Mouse (Mus musculus) thymus, postnatal 36 days (tissue): ENCODE data around the gene Vcam1.

Experiments used
- DNase-seq, 2 experiments: peaks; one replicate each; pipeline ENCODE4 v3.0.0; 2022; ENCODE audit warnings: mixed read lengths in 2 of 2

Vcam1 gene

DNA sequence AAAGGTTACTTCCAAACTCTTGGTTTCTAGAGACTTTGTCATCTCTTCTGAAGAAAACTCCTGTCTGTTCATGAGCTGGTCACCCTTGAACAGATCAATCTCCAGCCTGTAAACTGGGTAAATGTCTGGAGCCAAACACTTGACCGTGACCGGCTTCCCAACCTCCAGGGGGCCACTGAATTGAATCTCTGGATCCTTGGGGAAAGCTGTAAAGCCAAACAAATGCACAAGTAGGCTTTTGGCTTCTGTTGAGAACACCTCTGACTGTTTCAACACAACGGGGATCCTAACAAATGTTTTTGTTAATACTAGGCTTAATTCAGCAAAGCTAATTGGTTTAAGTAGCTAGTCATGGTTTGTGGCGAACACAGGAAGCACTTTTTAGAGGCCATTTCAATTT lies 3.4 kb downstream of the Vcam1 start:
- DNase-seq, result no peak

DNA sequence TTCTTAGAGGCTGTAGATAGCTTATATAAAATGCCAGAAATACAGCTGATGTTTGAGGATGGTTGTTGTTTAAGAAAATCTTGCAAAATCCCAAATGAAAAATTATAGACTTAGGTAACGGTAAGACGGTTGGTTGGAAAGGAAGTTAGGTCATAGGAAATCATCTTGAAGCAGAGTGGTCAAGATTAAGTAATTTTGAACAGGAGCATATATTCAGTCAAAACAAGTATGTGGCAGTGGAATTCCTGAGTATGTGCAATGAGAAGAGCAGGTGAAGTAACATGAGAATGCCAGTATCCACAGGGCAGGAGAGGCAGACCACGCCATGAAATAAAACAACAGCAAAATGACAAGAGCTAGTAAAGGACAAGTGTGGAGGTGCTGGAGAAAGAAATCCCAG lies 5.7 kb downstream of the Vcam1 start:
- no peak for DNase-seq

GRCm38 (mm10) chr3:116122696-116123095 lies 6.8 kb downstream of the Vcam1 start:
- no peak for DNase-seq

GRCm38 (mm10) chr3:116121026-116121425 lies 8.5 kb downstream of the Vcam1 start:
- DNase-seq, result no peak

GRCm38 (mm10) chr3:116120391-116120790 lies 9.1 kb downstream of the Vcam1 start:
- DNase-seq, result no peak

GRCm38 (mm10) chr3:116119162-116119561 lies 10.3 kb downstream of the Vcam1 start:
- DNase-seq, result no peak

DNA sequence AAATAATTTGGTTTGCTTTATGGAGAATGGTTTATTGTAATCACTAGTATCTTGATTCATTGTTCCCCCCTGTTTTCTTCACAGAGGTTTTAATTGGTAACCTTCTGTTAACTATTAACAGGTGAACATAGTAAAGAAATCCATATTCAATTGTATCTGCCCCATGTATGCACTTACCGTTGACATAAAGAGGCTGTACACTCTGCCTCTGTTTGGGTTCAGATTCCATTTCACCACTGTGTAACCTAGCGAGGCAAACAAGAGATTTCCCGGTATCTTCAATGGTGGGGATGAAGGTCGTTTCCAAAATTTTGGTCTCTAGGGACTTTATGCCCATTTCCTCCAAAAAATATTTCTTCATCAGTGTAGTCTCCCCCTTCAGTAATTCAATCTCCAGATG lies 12.4 kb downstream of the Vcam1 start:
- no peak for DNase-seq

DNA sequence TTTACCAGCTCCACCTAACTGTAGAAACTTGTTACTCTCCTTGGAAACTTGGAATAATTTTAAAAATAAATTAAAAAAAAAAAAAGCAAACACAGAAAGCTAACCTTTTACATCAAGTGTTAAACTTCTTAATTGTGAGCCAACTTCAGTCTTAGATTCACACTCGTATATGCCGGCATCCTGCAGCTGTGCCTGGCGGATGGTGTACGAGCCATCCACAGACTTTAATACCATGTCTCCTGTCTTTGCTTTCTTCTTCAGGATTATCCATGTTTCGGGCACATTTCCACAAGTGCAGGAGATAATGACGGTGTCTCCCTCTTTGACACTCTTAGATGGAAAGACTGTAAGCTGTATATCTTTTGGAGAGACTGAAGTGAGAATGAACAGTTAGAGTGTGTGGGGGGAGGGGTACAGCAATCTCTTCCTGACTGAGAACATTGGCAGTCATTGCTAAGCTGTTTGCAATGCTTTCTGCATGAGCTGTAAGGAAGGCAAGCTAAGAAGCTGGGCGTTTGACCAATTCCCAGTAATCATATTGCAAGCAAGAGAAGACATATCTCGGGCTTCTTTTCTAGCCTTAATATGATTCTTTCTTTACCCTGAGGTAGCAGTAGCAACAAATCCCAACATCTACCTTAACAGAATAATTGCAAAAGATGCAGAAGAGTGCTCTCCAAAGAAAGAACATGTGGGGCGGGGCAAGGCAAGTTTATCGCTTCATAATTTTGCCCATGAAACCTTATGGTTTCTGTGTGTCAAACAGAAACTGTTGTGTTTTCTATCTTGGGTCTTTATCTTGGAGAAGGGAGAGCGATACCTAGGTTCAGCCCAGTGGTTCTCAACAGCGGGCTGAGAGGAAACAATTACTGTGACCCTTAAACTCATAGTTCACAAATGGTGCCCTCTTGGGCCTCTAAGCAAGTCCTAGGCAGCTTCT lies 15.0 kb downstream of the Vcam1 start:
- DNase-seq, result no peak

DNA sequence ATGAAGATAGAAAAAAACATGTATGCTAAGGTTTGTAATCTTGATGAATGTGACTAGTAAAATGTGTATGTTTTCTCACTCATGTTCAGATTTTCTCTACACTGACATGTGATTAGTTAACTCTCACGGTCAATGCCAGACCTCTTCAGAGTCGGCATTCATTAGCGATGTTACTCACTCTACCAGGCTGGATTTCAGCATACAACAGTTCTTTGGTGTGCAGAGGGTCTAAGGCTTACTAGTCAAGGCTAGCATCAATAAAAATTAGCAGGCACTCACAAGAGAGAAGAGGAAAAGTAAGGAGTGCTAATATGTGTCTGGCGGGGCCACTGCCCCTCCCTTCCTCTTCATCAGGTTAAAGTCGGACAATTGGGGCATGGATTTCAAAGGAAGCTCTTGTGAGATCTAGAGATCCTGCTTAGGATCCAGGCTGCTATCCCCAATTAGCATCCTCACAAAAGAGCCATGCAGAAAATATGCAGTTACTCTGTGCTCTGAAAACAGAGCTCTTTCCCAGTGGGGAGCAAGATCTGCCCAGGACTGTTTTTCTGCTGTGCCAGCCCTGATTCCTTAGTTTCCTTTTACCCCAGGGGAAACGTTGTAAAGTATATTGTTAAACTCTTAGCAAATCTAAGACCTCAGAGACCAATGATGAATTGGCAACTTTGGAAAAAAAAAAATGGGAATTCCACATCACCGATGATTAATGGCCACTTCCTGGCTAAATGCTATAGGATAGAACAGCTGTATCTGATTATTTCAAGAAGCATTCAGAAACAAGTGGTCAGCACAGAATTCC lies 15.8 kb downstream of the Vcam1 start:
- DNase-seq, result no peak

DNA sequence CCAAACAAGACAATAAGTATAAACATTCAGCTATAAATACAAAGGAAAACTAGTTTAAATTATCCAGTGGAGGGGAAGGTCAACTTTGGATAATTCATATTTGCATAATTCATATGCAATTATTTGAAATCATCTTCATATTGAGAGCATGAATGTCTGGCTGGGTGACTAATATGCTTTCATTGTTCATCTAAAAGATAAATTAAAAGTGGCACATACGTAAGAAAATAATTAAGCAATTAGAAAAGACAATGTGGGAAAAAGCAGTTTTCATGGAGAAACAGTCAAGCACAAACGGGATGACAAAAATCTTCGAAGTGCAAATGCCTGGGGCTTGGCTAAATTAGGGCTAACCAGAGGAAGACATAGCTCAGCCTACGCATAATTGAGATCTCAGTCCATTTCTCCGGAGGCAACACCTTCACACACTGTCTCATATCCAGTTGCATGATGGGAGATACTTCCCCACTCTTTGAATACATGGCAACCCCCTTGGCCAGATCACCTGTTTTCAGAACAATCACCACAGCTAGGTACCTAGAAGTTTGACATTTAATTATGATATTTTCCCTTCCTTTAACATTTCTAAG lies 16.6 kb downstream of the Vcam1 start:
- no peak for DNase-seq

DNA sequence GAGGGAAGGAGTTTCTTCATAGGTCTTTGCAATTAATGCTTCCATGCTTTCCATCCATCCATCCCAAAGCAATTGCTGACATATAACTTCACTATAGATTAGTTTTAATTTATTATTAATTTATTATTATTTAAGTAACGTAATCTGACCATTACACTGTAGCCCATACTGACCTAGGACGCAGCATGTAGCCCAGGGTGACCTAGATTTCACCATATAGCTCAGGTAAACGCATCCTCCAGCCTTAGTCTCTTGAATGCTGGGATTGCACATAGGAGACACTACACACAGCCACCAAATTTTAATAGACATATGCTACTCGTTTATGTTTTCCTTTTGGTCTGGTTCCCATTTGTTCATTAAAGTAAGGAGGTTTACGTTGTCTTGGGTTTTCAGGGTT lies 23.8 kb downstream of the Vcam1 start:
- no peak for DNase-seq

- DNase-seq, result no peak
Observed at GRCm38 (mm10) chr3:116104866-116105647, 24.4 kb downstream of the Vcam1 start.

DNA sequence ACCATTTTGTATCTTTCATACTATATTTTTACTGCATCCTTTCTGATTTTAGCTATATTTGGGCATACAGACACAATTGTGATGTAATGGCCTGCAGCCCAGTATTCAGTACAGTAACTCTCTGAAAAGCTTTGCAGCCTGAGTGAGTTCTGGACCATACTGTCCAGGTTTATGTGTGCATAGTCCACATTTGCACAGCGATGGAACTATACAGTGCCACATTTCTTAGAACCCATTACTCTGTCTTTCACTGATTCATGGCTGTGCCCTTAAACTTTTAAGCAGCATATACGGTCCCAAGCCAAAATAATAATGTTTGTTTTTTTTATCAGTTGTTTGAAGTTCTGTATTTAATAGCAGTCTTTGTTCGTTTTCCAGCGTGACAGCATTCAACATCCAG lies 25.2 kb downstream of the Vcam1 start:
- no peak for DNase-seq

GRCm38 (mm10) chr3:116100850-116101249 lies 28.6 kb downstream of the Vcam1 start:
- no peak for DNase-seq

DNA sequence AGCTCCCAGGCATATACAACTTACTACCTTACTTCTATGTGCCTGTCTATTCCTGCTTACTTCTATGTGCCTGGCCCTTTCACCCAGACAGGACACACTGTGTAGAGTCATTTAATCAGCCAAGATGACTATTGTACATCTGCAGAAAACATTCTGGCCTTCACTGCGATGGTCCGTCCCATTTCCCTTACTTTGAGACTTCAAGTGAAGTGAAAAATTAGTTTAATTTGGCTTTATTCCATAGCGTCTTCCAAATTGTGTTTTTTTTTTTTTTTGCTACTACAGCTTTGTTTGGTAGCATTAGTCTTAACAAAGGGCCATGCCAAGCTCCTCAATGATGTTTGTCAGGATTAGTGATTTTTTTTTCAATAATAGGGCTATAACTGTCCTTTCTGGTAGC lies 33.6 kb downstream of the Vcam1 start:
- no peak for DNase-seq

DNA sequence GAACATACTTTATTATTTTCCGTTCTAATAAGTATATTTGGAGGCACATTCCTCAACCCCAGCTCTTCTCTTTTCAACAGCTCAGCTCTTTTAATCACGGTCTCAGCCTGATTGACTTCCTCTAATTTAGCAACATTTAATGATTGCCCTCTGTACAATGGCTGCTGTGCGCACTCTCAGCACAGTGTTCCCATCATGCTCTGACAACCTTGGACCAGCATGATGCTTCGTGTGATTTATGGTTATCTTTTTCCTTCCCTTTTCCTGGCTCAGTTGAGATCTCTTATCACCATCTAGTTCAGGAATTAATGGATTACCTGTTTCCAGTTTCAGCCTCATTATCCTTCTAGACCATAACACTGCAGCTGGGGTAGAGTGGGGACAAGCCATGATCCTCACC lies 34.2 kb downstream of the Vcam1 start:
- DNase-seq, result no peak

GRCm38 (mm10) chr3:116094886-116095285 lies 34.6 kb downstream of the Vcam1 start:
- DNase-seq, result no peak

DNA sequence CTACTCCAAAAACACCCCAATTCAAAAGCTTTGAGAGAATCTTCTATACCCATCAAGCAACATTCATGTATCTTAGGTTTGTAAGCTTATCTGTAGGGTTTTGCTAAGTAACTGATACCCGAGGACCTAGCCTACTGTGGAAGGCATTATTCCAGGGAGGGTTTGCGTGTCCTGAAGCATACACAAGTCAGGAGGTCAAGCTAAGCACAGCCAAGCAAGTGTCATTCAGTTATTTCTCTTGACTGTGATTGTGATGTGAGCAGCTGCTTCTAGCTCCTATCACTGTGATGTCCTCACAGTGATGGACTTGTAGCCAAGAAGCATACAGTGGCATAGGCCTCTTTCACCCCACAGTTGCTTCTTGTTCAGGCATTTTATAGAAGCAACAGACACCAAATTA lies 35.2 kb downstream of the Vcam1 start:
- DNase-seq, result no peak

DNA sequence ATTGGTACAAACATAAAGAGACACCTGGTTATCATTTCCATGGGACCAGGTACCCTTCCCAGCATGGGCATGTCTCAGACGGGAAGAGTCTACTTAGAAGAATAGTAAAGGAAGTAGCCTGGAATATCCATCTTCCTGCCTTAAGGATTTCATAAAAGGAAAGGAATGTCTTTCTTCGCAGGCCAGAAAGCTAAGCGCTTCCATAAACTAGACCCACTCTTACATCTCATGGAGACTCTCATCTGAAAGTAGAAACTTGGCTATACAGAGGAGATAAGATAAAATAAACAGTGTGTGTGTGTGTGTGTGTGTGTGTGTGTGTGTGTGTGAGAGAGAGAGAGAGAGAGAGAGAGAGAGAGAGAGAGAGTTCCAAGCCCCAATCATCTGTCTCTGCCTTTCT lies 36.9 kb downstream of the Vcam1 start:
- DNase-seq, result no peak

- no peak for DNase-seq
Observed at GRCm38 (mm10) chr3:116091706-116092105, 37.8 kb downstream of the Vcam1 start.

- DNase-seq, result no peak
Observed at GRCm38 (mm10) chr3:116085962-116086361, 43.5 kb downstream of the Vcam1 start.

- no peak for DNase-seq
Observed at GRCm38 (mm10) chr3:116080939-116081676, 48.4 kb downstream of the Vcam1 start.
